Mouse (Mus musculus): ENCODE results near the gene 4921504E06Rik. TPM values are rescaled to one million over a fixed set of nuclear protein-coding genes. Genes with fewer than 3 reads are reported as not detected.

The 4921504E06Rik gene
- polyA plus RNA-seq (2017; shearing (Covaris generic)), result not detected

DNA sequence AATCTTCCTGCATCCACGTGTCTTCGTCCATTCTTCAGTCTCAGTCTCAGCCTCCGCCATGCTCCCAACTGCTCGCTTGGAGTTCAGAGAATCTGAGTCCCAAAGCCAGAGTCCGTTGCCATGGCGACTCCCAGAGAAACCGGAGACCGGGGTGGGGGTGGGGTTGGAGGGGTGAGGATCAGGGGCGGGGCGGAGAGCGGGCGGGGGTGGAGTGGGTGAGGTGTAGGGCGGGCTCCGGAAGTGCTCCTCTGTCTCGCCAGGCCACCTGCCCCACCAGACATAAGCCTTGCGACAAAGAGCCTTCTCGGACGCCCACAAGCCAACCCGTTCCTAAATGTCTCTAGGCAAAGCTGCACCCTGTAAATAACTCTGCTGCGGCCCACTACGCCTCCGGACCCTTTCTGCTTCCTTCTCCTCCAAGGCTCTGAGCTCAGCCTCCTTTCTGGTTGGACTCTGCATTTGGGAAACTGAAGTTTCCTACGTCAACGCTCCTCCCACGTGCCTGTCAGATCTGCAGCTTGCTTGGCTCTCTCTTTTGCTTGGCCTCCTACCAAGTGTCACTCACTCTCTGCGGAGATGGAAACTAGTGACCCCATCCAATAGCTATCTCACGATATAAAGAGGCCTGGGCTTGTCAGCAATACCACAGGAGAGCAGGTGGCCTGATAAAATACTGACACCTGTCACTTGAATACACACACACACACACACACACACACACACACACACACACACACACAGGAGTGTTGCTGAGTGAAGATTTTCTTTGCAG, at the start of gene 4921504E06Rik:
Gene 4921504E06Rik, minus strand, starts transcription at position 94 of the 772 bp plus-strand sequence.

DNA sequence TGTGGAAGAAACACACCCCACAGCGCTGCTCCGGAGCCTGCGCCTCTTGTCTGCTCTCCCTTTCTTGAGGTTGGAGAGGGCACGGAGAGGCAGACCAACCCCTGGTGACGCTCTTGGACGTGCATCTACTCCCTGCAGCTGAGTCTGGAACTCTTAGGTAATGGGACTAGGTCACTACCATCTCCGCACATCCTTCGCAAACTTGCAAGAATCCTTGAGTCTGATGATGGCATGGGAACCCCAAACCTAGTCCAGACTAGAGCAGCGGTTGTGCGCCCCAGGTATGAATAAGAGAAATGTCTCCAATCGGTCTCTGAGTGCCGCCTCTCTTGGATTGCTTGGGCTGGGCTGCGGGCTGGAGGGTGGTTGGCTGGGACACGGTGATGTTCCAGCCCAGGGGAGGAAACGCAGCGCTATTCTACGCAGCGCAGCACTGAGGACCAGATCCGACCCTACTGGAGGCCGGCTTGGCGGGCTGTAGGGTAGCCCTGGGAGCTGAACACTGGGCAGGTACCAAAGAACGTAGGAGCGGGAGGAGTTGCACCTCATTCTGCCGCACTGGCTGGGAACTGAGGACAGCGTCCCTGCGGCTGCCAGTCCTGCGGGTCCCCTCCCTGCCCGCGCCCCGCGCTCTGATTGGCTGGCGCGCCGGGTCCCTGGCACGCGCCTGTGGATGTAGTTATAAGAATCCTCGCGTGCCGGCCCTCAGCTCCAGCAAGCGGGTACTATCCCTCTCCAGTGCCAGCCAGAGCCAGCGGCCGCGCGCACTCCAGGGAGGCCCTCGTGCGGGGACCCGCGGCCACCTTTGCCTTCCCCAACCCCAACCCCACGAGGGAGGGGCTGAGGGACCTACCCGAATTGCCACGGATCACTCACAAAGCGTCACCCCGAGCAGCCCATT, 108.5 kb downstream of the 4921504E06Rik start, which contains the start of gene Ptf1a:
Gene Ptf1a, plus strand, starts transcription at position 733 of the 901 bp plus-strand sequence.

Other genes starting within 250 kb of the 4921504E06Rik start
- 14.5 TPM for gene Msrb2, start 182.5 kb downstream of the 4921504E06Rik start, polyA plus RNA-seq (2017; shearing (Covaris generic))
- gene Ptf1a, start 108.3 kb downstream of the 4921504E06Rik start, polyA plus RNA-seq (2017; shearing (Covaris generic)), result not detected
- 65.6 TPM for gene Otud1, start 103.8 kb upstream of the 4921504E06Rik start, polyA plus RNA-seq (2017; shearing (Covaris generic))